Mouse (Mus musculus) mature B cell (primary cell): ENCODE results near the gene Txnip.

ENCODE experiments used
- in situ Hi-C: fragments of 300-500 bp; cut with MboI; formaldehyde crosslinking; loops from 2 replicates; pipeline ENCODE4 v1.14.3; 2019

Gene Txnip

DNA sequence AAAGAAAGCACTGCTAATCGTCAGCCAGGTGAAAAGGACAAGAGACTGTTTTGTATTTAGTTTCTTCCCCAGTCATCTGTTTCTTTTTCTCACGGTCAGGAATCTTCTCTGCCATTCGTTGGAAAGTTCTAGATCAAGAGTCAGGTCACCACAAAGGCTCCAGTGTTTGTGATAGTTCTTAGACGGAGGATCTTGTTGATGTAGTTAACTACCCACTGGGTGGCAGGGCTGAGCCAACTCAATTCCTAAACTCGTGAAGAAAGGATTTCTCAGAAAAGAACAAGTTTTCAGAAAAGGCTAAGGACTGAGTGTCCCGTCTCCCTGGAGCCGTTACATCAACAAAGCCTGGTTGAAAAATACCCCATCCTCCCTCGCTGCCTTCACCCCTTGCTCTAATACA, 6.6 kb upstream of the Txnip start:
- in situ Hi-C loops: no loop called here

GRCm38 (mm10) chr3:96551890-96552289, 5.9 kb upstream of the Txnip start:
- in situ Hi-C loops: no loop called here

DNA sequence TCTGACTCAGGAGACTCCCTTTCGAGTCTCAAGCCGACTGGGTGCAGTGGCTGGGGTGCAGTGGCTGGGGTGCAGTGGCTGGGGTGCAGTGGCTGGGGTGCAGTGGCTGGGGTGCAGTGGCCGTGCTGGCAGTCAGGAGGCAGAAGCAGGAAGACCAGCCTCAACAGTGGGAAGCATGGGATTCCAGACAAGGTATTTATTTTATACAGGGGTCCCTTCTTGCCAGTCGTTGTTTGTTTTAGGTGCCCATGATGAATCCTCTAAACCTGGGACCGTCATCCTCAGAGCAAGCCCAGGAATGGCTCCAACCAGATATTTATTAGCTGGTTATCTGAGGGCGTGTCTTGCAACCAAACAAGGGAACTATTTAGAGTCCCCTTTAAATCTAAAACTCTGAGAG, 4.2 kb upstream of the Txnip start:
- in situ Hi-C loops: no loop called here

GRCm38 (mm10) chr3:96554251-96554650, 3.5 kb upstream of the Txnip start:
- in situ Hi-C loops: no loop called here

- in situ Hi-C loops: no loop called here
Measured at GRCm38 (mm10) chr3:96555041-96555596, 2.6 kb upstream of the Txnip start.

- in situ Hi-C loops: no loop called here
Measured at GRCm38 (mm10) chr3:96555999-96556614, 1.6 kb upstream of the Txnip start.

GRCm38 (mm10) chr3:96556651-96557635, 814 bp upstream of the Txnip start:
- in situ Hi-C loops: no loop called here

GRCm38 (mm10) chr3:96558159-96558558, 402 bp downstream of the Txnip start:
- in situ Hi-C loops: no loop called here

DNA sequence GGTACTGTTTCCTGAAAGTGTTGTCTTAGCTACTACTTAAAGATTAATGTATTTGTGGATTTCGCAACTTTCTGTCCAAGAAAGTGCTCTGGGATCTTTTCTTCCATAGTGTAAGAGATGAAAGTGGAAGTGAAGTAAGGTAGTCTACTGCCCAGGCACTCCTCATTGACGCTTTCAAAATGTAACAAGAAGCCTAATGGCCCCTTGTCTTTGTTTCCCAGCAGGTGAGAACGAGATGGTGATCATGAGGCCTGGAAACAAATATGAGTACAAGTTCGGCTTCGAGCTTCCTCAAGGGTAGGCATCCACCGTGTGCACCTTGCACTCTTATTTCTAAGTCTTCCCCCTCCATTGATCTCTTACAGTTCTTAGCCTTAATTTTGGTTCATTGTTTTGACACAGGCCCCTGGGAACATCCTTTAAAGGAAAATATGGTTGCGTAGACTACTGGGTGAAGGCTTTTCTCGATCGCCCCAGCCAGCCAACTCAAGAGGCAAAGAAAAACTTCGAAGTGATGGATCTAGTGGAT, 975 bp downstream of the Txnip start:
- in situ Hi-C loops: no loop called here

DNA sequence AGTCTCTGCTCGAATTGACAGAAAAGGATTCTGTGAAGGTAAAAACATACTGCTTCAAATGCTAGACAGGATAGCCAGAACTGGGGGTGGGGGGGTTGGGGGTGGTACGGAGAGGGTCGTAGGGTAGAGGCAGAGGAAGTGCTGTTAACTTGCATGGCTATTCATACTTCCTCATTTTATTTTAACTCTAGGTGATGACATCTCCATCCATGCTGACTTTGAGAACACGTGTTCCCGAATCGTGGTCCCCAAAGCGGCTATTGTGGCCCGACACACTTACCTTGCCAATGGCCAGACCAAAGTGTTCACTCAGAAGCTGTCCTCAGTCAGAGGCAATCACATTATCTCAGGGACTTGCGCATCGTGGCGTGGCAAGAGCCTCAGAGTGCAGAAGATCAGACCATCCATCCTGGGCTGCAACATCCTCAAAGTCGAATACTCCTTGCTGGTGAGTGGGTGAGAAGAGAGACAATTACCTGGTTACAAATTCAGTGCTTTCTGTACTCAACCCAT, 1.7 kb downstream of the Txnip start:
- in situ Hi-C loops: no loop called here

DNA sequence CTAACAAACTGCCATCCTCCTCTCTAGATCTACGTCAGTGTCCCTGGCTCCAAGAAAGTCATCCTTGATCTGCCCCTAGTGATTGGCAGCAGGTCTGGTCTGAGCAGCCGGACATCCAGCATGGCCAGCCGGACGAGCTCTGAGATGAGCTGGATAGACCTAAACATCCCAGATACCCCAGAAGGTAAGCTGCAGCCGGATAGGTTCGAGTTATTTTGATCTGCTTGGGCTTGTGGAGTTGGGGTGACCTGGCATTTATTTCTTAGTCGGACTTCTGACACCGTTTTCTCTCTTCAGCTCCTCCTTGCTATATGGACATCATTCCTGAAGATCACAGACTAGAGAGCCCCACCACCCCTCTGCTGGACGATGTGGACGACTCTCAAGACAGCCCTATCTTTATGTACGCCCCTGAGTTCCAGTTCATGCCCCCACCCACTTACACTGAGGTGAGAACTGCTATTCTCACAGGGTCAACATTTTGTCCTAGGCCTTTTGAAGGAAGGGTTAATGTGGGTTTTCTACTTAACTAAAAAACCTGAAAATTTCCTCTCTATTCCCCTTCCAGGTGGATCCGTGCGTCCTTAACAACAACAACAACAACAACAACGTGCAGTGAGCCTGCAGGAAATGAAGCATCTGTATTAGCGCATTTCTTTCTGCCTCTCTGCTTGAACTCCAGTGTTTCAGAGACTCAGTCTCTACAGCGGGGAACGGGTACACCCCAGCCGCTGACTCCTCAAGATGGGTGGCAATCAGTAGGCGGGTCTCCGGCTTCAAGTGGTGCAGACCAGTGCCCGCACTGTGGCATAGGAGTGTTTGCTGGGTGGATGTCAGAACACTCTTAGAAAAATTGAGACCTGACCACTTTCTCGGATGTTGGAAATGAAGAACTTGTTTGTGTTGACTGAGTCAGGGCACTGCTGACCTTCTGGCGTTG, 2.4 kb downstream of the Txnip start:
- in situ Hi-C loops: no loop called here

DNA sequence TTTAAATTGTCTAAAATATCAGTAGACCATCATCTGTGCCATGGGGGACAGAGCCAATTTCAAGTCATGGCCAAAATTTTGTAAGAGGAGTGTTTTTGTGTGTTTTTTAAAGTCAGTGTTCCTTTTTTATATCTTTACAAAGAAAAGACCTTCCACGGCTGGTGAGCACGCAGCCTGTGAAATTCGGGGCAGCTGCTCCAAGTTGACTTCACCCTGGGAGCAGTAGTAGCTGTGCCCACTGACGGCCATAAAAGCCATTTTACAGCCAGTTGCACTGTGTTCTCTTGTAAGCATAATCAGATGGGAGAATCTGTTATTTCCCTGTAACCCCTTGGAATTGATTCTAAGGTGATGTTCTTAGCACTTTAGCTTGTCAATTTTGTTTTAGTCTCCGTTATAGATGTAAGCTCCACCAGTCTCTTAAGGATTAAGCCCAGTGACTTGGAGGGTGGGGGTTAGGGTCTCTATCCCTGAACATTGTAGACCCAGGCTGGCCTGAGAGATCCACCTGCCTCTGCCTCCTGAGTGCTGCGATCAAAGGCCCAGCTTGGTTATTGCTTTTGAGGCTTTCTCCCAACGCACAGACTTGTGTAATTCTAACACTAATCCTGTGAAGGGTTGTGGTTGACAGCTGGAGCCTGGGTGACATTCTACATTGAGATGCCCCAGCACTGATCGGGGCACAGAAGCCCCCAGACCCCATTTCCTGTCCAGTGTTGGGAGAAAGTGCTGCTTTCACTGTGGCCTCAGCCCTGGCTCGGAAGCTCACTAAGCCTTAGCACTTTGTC, 3.3 kb downstream of the Txnip start:
- in situ Hi-C loops: no loop called here

- in situ Hi-C loops: no loop called here
Measured at GRCm38 (mm10) chr3:96561946-96562681, 4.4 kb downstream of the Txnip start.

GRCm38 (mm10) chr3:96563267-96563666, 5.5 kb downstream of the Txnip start:
- in situ Hi-C loops: no loop called here

- in situ Hi-C loops: no loop called here
Measured at GRCm38 (mm10) chr3:96563911-96564632, 6.3 kb downstream of the Txnip start.

GRCm38 (mm10) chr3:96564633-96565032, 6.9 kb downstream of the Txnip start:
- in situ Hi-C loops: no loop called here

DNA sequence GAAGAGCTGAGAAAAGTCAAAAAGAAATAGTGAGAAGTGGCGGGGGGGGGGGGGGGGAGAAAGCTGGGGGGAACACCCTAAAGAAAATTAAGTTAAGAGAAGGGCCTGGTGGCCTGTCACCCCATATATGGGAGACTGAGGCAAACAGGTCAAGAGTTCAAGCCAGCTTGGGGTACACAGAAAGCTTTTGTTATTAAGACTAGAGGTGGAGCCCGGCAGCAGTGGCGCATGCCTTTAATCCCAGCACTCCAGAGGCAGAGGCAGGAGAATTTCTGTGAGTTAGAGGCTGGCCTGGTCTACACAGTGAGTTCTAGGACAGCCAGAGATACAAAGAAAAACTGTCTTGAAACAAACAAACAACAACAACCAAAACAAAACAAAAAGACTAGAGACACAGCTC, 7.3 kb downstream of the Txnip start:
- in situ Hi-C loops: no loop called here

- in situ Hi-C loops: no loop called here
Measured at GRCm38 (mm10) chr3:96566661-96567450, 9.1 kb downstream of the Txnip start.
